11 mouse cellular contexts compared by ENCODE assay signal in genomic region chr15:85679864-85680428, GRCm38 (mm10). TPM values are rescaled to one million over a fixed set of nuclear protein-coding genes. Genes with fewer than 3 reads are reported as not detected.
DNase-seq lines count a peak whose midpoint lies in the region; ATAC-seq and TF ChIP-seq lines count a peak whose summit lies in the region.
"Had no signal": no experiment of that assay in that cellular context is flagged by ENCODE, and none has a peak within 500 bp of the region (broad histone marks: within the 10 kb centered on the region; RNA-seq: fewer than 3 reads in every experiment).

No protein-coding gene starts in this region.

- peaks cover 11% of the 10 kb centered on the region; the same call in 1 of the 2 replicates for H3K36me3 ChIP-seq in kidney, adult 2 months (ENCODE audit: control insufficient read depth, insufficient read depth, low read length)
- 0 out of 2 replicates have a peak, but pooled peaks cover 14% of the 10 kb centered on the region for H3K36me3 ChIP-seq in midbrain, embryonic 15.5 days (replicated peaks)
- H3K36me3 ChIP-seq: liver, embryonic 13.5 days had no signal

- WGBS in kidney, adult 2 months = 30% methylated on average over 10 of the region's 10 CpGs
- 53% methylated on average over 10 of the region's 10 CpGs for WGBS in midbrain, embryonic 15.5 days

- no peaks in the 10 kb centered on the region for H3K27me3 ChIP-seq in kidney, adult 2 months (replicated peaks; ENCODE audit: control insufficient read depth, insufficient read depth, low read length)
- H3K27me3 ChIP-seq in midbrain, embryonic 15.5 days (replicated peaks) = no peaks in the 10 kb centered on the region
- H3K27me3 ChIP-seq: Patski had no signal

- 0 out of 2 replicates have a peak overlapping the region, but pooled peaks have one; percentile 7 for H3K9ac ChIP-seq in midbrain, embryonic 15.5 days
- H3K9ac ChIP-seq: liver, embryonic 13.5 days had no signal

- no peaks in the 10 kb centered on the region for H3K9me3 ChIP-seq in midbrain, embryonic 15.5 days
- H3K9me3 ChIP-seq: liver, embryonic 13.5 days had no signal

- H3K4me3 ChIP-seq in kidney, adult 2 months (ENCODE audit: insufficient read depth, low read depth, low read length) = no peak overlapping the region
- peak overlapping the region; percentile 81 for H3K4me3 ChIP-seq in cortical plate, adult 2 months (ENCODE audit: insufficient read depth, low read length)
- H3K4me3 ChIP-seq in midbrain, embryonic 15.5 days = peak overlapping the region; percentile 23
- H3K4me3 ChIP-seq: liver, embryonic 13.5 days had no signal

- TF ChIP-seq POLR2A in kidney, adult 2 months (IDR thresholded peaks at IDR 0.05; ENCODE audit: low read depth, low read length) = no peak
- TF ChIP-seq POLR2A in cortical plate, adult 2 months (IDR thresholded peaks at IDR 0.05; ENCODE audit: extremely low read depth, insufficient read depth, low read length) = 0 out of 2 replicates have a peak, but pooled peaks have one; percentile 24

- no peak for ATAC-seq in midbrain, embryonic 15.5 days (replicated peaks)

- H3K4me1 ChIP-seq in kidney, adult 2 months (ENCODE audit: control insufficient read depth, insufficient read depth, low read length) = peaks cover 61% of the 10 kb centered on the region
- H3K4me1 ChIP-seq in cortical plate, adult 2 months (ENCODE audit: control insufficient read depth, insufficient read depth, low read length) = peaks cover 28% of the 10 kb centered on the region
- H3K4me1 ChIP-seq in midbrain, embryonic 15.5 days = peaks cover 56% of the 10 kb centered on the region
- H3K4me1 ChIP-seq: liver, embryonic 13.5 days had no signal

- H3K27ac ChIP-seq in kidney, adult 2 months (ENCODE audit: insufficient read depth, low read depth, low read length) = peak overlapping the region; percentile 56; the same call in 1 of the 2 replicates
- peak overlapping the region; percentile 98 for H3K27ac ChIP-seq in cortical plate, adult 2 months (ENCODE audit: insufficient read depth, low read length)
- peak overlapping the region; percentile 74 for H3K27ac ChIP-seq in midbrain, embryonic 15.5 days
- H3K27ac ChIP-seq: liver, embryonic 13.5 days had no signal

- H3K4me2 ChIP-seq in midbrain, embryonic 15.5 days = peak overlapping the region; percentile 37
- H3K4me2 ChIP-seq: heart, embryonic 11.5 days; liver, embryonic 13.5 days had no signal

- peak; percentile 4 for DNase-seq in adrenal gland, postnatal 25 days
- no peak for DNase-seq in adrenal gland, adult 2 months
- DNase-seq in kidney, adult 2 months = no peak
- no peak for DNase-seq in kidney, postnatal 36 days
- no peak for DNase-seq in retina, embryonic 14.5 days (ENCODE audit: low spot score)
- DNase-seq in spleen, adult 12 weeks (ENCODE audit: low spot score) = no peak
- DNase-seq: liver, embryonic 13.5 days had no signal

- no peak for TF ChIP-seq CTCF in kidney, adult 2 months (conservative IDR thresholded peaks at IDR 0.05; ENCODE audit: insufficient read depth, insufficient read length, low read depth, low read length)
- no peak for TF ChIP-seq CTCF in cortical plate, adult 2 months (IDR thresholded peaks at IDR 0.05; ENCODE audit: extremely low read depth, insufficient read depth, low read length)

RNA-seq across cellular contexts. Expression of gene Ppara, which starts 54.8 kb away (rescaled TPM):
- total RNA-seq in adrenal gland, postnatal 25 days (2021) = 28.5 and 42.3 TPM in 2 replicates
- 10 to 100 TPM; 37.2 to 48.9 TPM for total RNA-seq in adrenal gland, adult 2 months (2021)
- 6.3 and 8.5 TPM in 2 replicates for polyA plus RNA-seq in adrenal gland, adult 2 months (2012; rRNA removed)
- polyA plus RNA-seq in kidney, adult 2 months (2012; rRNA removed) = 31.3 and 32.5 TPM in 2 replicates
- polyA plus RNA-seq in cortical plate, adult 2 months (2012; rRNA removed) = 1.8 and 2.0 TPM in 2 replicates
- 1.3 and 2.2 TPM in 2 replicates for polyA plus RNA-seq in midbrain, embryonic 15.5 days (2015; fragmentation: Nextera tagmentation; extraction: Ambion mirVana)
